20 mouse cellular contexts compared by ENCODE assay signal in the genomic region with DNA sequence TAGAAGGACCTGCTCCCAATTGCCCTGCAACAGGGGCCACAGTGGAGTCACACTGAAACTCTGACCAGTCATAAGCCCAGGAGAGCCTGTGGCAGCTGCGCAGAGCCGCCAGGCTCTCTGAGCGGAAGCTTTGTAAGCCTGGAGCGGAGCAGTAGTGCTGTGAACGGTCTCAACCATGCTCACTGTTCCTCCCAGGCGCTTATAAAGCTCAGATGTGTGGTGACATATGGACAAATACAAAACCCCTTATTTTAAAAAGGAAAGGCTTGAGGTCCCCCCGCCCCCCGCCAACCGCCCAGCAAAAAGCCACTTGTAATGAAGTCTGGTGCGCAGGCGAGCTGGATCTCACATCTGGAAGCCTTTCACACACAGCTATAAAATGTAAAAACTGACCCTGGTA. TPM values are rescaled to one million over a fixed set of nuclear protein-coding genes. Genes with fewer than 3 reads are reported as not detected.
DNase-seq lines count a peak whose midpoint lies in the region; ATAC-seq and TF ChIP-seq lines count a peak whose summit lies in the region.
"Had no signal": no experiment of that assay in that cellular context is flagged by ENCODE, and none has a peak within 500 bp of the region (broad histone marks: within the 10 kb centered on the region; RNA-seq: fewer than 3 reads in every experiment).

No protein-coding gene starts in this region.

- H3K4me2 ChIP-seq in hindbrain, embryonic 14.5 days (replicated peaks): no peak overlapping the region
- peak overlapping the region; percentile 15; the same call in 1 of the 2 replicates for H3K4me2 ChIP-seq in embryonic facial prominence, embryonic 13.5 days
- H3K4me2 ChIP-seq in limb, embryonic 14.5 days (replicated peaks; ENCODE audit: low read depth, low read length, severe bottlenecking): peak overlapping the region; percentile 31; the same call in 1 of the 2 replicates
- H3K4me2 ChIP-seq in kidney, embryonic 16.5 days (replicated peaks; ENCODE audit: low read depth, low read length): no peak overlapping the region
- H3K4me2 ChIP-seq: heart, embryonic 13.5 days had no signal

- no peak for TF ChIP-seq POLR2A in limb, embryonic 14.5 days (IDR thresholded peaks at IDR 0.05; ENCODE audit: borderline replicate concordance, extremely low read depth, insufficient read depth, insufficient read length)

- ATAC-seq in hindbrain, embryonic 14.5 days (ENCODE audit: low FRiP score): no peak
- ATAC-seq in embryonic facial prominence, embryonic 13.5 days (ENCODE audit: insufficient number of reproducible peaks, insufficient read depth, low FRiP score, low TSS enrichment, low read depth): no peak
- peak; percentile 63 for ATAC-seq in limb, embryonic 14.5 days (ENCODE audit: low FRiP score, low read depth)
- no peak for ATAC-seq in kidney, embryonic 16.5 days (ENCODE audit: low FRiP score, low TSS enrichment)

- DNase-seq in hindbrain, embryonic 10.5 days (ENCODE audit: low spot score): no peak
- DNase-seq in hindbrain, embryonic 14.5 days (ENCODE audit: low spot score): no peak
- DNase-seq in ZHBTc4 (ENCODE audit: low read depth, low spot score): peak; percentile 32
- peak; percentile 66 for DNase-seq in limb, embryonic 14.5 days (ENCODE audit: low spot score)
- DNase-seq in thymus, postnatal 25 days: no peak
- DNase-seq: cerebellum, adult 11 months; cerebellum, postnatal 36 days; heart, postnatal 4 days; kidney, adult 18-20 months; kidney, postnatal 36 days; left cerebral cortex, postnatal 4 days; lung, adult 18-20 months; right cerebral cortex, postnatal 25 days had no signal

- no peak overlapping the region for H3K4me3 ChIP-seq in hindbrain, embryonic 10.5 days
- H3K4me3 ChIP-seq in hindbrain, embryonic 14.5 days (replicated peaks; ENCODE audit: low read length): no peak overlapping the region
- H3K4me3 ChIP-seq in embryonic facial prominence, embryonic 13.5 days: no peak overlapping the region
- no peak overlapping the region for H3K4me3 ChIP-seq in limb, embryonic 14.5 days (replicated peaks; ENCODE audit: low read length)
- no peak overlapping the region for H3K4me3 ChIP-seq in kidney, embryonic 16.5 days (ENCODE audit: low read length)
- H3K4me3 ChIP-seq: heart, embryonic 13.5 days; myocyte had no signal

- no peaks in the 10 kb centered on the region for H3K36me3 ChIP-seq in hindbrain, embryonic 10.5 days
- H3K36me3 ChIP-seq in hindbrain, embryonic 14.5 days (replicated peaks; ENCODE audit: control insufficient read depth, insufficient read depth): no peaks in the 10 kb centered on the region
- H3K36me3 ChIP-seq in embryonic facial prominence, embryonic 13.5 days: peaks cover 30% of the 10 kb centered on the region
- H3K36me3 ChIP-seq in limb, embryonic 14.5 days (ENCODE audit: control insufficient read depth, insufficient read depth, low read length): peaks cover 34% of the 10 kb centered on the region
- no peaks in the 10 kb centered on the region for H3K36me3 ChIP-seq in kidney, embryonic 16.5 days (ENCODE audit: insufficient read depth, low read length)
- H3K36me3 ChIP-seq: heart, embryonic 13.5 days had no signal

- peak overlapping the region; percentile 50; the same call in 1 of the 2 replicates for H3K27ac ChIP-seq in hindbrain, embryonic 10.5 days
- no peak overlapping the region for H3K27ac ChIP-seq in hindbrain, embryonic 14.5 days
- peak overlapping the region; percentile 62 for H3K27ac ChIP-seq in embryonic facial prominence, embryonic 13.5 days
- H3K27ac ChIP-seq in limb, embryonic 14.5 days (replicated peaks; ENCODE audit: low read depth, low read length): peak overlapping the region; percentile 56
- no peak overlapping the region for H3K27ac ChIP-seq in kidney, embryonic 16.5 days (ENCODE audit: low read length)
- H3K27ac ChIP-seq: heart, embryonic 13.5 days; macrophage had no signal

- WGBS in hindbrain, embryonic 10.5 days: 77% methylated on average over 11 of the region's 11 CpGs
- WGBS in hindbrain, embryonic 14.5 days: 63% methylated on average over 11 of the region's 11 CpGs
- WGBS in embryonic facial prominence, embryonic 13.5 days: 37% methylated on average over 11 of the region's 11 CpGs
- WGBS in limb, embryonic 14.5 days: 9% methylated on average over 11 of the region's 11 CpGs
- 64% methylated on average over 11 of the region's 11 CpGs for WGBS in kidney, embryonic 16.5 days

- H3K4me1 ChIP-seq in hindbrain, embryonic 10.5 days (replicated peaks): peaks cover 20% of the 10 kb centered on the region
- no peaks in the 10 kb centered on the region for H3K4me1 ChIP-seq in hindbrain, embryonic 14.5 days (replicated peaks; ENCODE audit: control insufficient read depth, insufficient read depth, low read length)
- H3K4me1 ChIP-seq in embryonic facial prominence, embryonic 13.5 days: peaks cover 39% of the 10 kb centered on the region
- H3K4me1 ChIP-seq in limb, embryonic 14.5 days (ENCODE audit: control insufficient read depth, insufficient read depth, low read length): peaks cover 23% of the 10 kb centered on the region
- H3K4me1 ChIP-seq in kidney, embryonic 16.5 days (ENCODE audit: insufficient read depth, low read length): no peaks in the 10 kb centered on the region
- H3K4me1 ChIP-seq: heart, embryonic 13.5 days had no signal

- H3K27me3 ChIP-seq in hindbrain, embryonic 10.5 days (ENCODE audit: insufficient read depth, poor library complexity, severe bottlenecking): peaks cover 58% of the 10 kb centered on the region
- H3K27me3 ChIP-seq in hindbrain, embryonic 14.5 days (ENCODE audit: control insufficient read depth, insufficient read depth, low read length): peaks cover 23% of the 10 kb centered on the region
- peaks cover 34% of the 10 kb centered on the region for H3K27me3 ChIP-seq in embryonic facial prominence, embryonic 13.5 days
- no peaks in the 10 kb centered on the region for H3K27me3 ChIP-seq in limb, embryonic 14.5 days (ENCODE audit: control insufficient read depth, insufficient read depth, low read length)
- peaks cover 17% of the 10 kb centered on the region for H3K27me3 ChIP-seq in kidney, embryonic 16.5 days (ENCODE audit: insufficient read depth, low read length)

- no peak overlapping the region for H3K9ac ChIP-seq in hindbrain, embryonic 14.5 days
- H3K9ac ChIP-seq in embryonic facial prominence, embryonic 13.5 days: peak overlapping the region; percentile 36; the same call in 1 of the 2 replicates
- H3K9ac ChIP-seq in limb, embryonic 14.5 days (ENCODE audit: low read depth, low read length, severe bottlenecking): 0 out of 2 replicates have a peak overlapping the region, but pooled peaks have one; percentile 8
- H3K9ac ChIP-seq in kidney, embryonic 16.5 days (replicated peaks; ENCODE audit: low read length): no peak overlapping the region
- H3K9ac ChIP-seq: heart, embryonic 13.5 days had no signal

- peaks cover 5% of the 10 kb centered on the region; the same call in 1 of the 2 replicates for H3K9me3 ChIP-seq in hindbrain, embryonic 10.5 days
- H3K9me3 ChIP-seq in hindbrain, embryonic 14.5 days (ENCODE audit: control insufficient read depth, low read length): no peaks in the 10 kb centered on the region
- no peaks in the 10 kb centered on the region for H3K9me3 ChIP-seq in embryonic facial prominence, embryonic 13.5 days
- H3K9me3 ChIP-seq in limb, embryonic 14.5 days (ENCODE audit: control insufficient read depth, low read length): no peaks in the 10 kb centered on the region
- no peaks in the 10 kb centered on the region for H3K9me3 ChIP-seq in kidney, embryonic 16.5 days (ENCODE audit: low read length)

RNA-seq across cellular contexts. Expression of a gene that starts 7.1 kb away (rescaled TPM):
- 6.1 and 12.5 TPM in 2 replicates for polyA plus RNA-seq in hindbrain, embryonic 10.5 days (2016; fragmentation: Nextera tagmentation; extraction: Ambion mirVana)
- polyA plus RNA-seq in hindbrain, embryonic 14.5 days (2014; fragmentation: Nextera tagmentation; extraction: Ambion mirVana): 2.2 and 5.8 TPM in 2 replicates
- polyA plus RNA-seq in embryonic facial prominence, embryonic 13.5 days (2015; fragmentation: Nextera tagmentation; extraction: Ambion mirVana): 589 and 679 TPM in 2 replicates
- polyA plus RNA-seq in limb, embryonic 14.5 days (2012; rRNA removed): 421 and 443 TPM in 2 replicates
- 474 and 556 TPM in 2 replicates for polyA plus RNA-seq in limb, embryonic 14.5 days (2014; fragmentation: Nextera tagmentation; extraction: Ambion mirVana)
- 23.4 and 25.1 TPM in 2 replicates for polyA plus RNA-seq in kidney, embryonic 16.5 days (2015; fragmentation: Nextera tagmentation; extraction: Ambion mirVana)
- polyA plus RNA-seq: myocyte had no signal

RNA-seq across cellular contexts. Expression of a gene that starts 37.3 kb away (rescaled TPM):
- polyA plus RNA-seq in hindbrain, embryonic 10.5 days (2016; fragmentation: Nextera tagmentation; extraction: Ambion mirVana): 28.4 and 33.7 TPM in 2 replicates
- polyA plus RNA-seq in hindbrain, embryonic 14.5 days (2014; fragmentation: Nextera tagmentation; extraction: Ambion mirVana): 2.6 TPM in 1 of 2 replicates, not detected in the other
- 1.1 and 2.0 TPM in 2 replicates for polyA plus RNA-seq in embryonic facial prominence, embryonic 13.5 days (2015; fragmentation: Nextera tagmentation; extraction: Ambion mirVana)
- polyA plus RNA-seq in limb, embryonic 14.5 days (2012; rRNA removed): 0.04 and 0.06 TPM in 2 replicates
- not detected in 2 replicates for polyA plus RNA-seq in limb, embryonic 14.5 days (2014; fragmentation: Nextera tagmentation; extraction: Ambion mirVana)
- polyA plus RNA-seq in kidney, embryonic 16.5 days (2015; fragmentation: Nextera tagmentation; extraction: Ambion mirVana): not detected in 2 replicates
- polyA plus RNA-seq: C2C12; heart, embryonic 13.5 days; macrophage; myocyte; urinary bladder, adult 2 months had no signal

Comparison
In these comparisons a context has a peak if more than half of its experiments do, and no peak if none do; other contexts are left out.
1. H3K27ac ChIP-seq: peak in hindbrain, embryonic 10.5 days (single experiment), embryonic facial prominence, embryonic 13.5 days (single experiment) and limb, embryonic 14.5 days (single experiment); none in hindbrain, embryonic 14.5 days (single experiment) and kidney, embryonic 16.5 days (single experiment).
2. DNase-seq: peak in ZHBTc4 (single experiment) and limb, embryonic 14.5 days (single experiment); none in hindbrain, embryonic 10.5 days (single experiment), hindbrain, embryonic 14.5 days (single experiment) and thymus, postnatal 25 days (single experiment).
3. H3K4me2 ChIP-seq: peak in embryonic facial prominence, embryonic 13.5 days (single experiment) and limb, embryonic 14.5 days (single experiment); none in hindbrain, embryonic 14.5 days (single experiment) and kidney, embryonic 16.5 days (single experiment).
4. H3K9ac ChIP-seq: peak in embryonic facial prominence, embryonic 13.5 days (single experiment) and limb, embryonic 14.5 days (single experiment); none in hindbrain, embryonic 14.5 days (single experiment) and kidney, embryonic 16.5 days (single experiment).
5. RNA of a gene that starts 7.1 kb away (polyA plus RNA-seq): 589 to 679 TPM in embryonic facial prominence, embryonic 13.5 days and 421 to 556 TPM in limb, embryonic 14.5 days; 23.4 to 25.1 TPM in kidney, embryonic 16.5 days, 6.1 to 12.5 TPM in hindbrain, embryonic 10.5 days and 2.2 to 5.8 TPM in hindbrain, embryonic 14.5 days; every median in the first group is over 10 times any median in the second.